Mouse (Mus musculus): ENCODE data around the gene Grik4. TPM values are rescaled to one million over a fixed set of nuclear protein-coding genes. Genes with fewer than 3 reads are reported as not detected.

Grik4 gene
- 10 to 100 TPM; 48.5 to 59.1 (median 53.3) TPM for total RNA-seq (2022)

GRCm38 (mm10) chr9:42943781-42944535, at the start of gene Grik4:
TSS of gene Grik4 (minus strand) at chr9:42944493.
- DNase-seq (ENCODE audit: low spot score in 2 of 2): no peak

GRCm38 (mm10) chr9:42993659-42994058, 49.4 kb upstream of the Grik4 start:
- DNase-seq (ENCODE audit: low spot score in 2 of 2): no peak

GRCm38 (mm10) chr9:42987988-42988387, 43.7 kb upstream of the Grik4 start:
- DNase-seq (ENCODE audit: low spot score in 2 of 2): no peak

- no peak for DNase-seq (ENCODE audit: low spot score in 2 of 2)
Measured at GRCm38 (mm10) chr9:42968894-42969521, 24.7 kb upstream of the Grik4 start.

- DNase-seq (ENCODE audit: low spot score in 2 of 2): no peak
Measured at GRCm38 (mm10) chr9:42967731-42968130, 23.4 kb upstream of the Grik4 start.

GRCm38 (mm10) chr9:42964809-42965208, 20.5 kb upstream of the Grik4 start:
- peak in 1 of 2 experiments; percentile 24 for DNase-seq (ENCODE audit: low spot score in 2 of 2)

GRCm38 (mm10) chr9:42964366-42964765, 20.1 kb upstream of the Grik4 start:
- peak in 1 of 2 experiments; percentile 63 for DNase-seq (ENCODE audit: low spot score in 2 of 2)

GRCm38 (mm10) chr9:42962506-42962905, 18.2 kb upstream of the Grik4 start:
- no peak for DNase-seq (ENCODE audit: low spot score in 2 of 2)

GRCm38 (mm10) chr9:42958401-42958800, 14.1 kb upstream of the Grik4 start:
- no peak for DNase-seq (ENCODE audit: low spot score in 2 of 2)

- no peak for DNase-seq (ENCODE audit: low spot score in 2 of 2)
Measured at GRCm38 (mm10) chr9:42948381-42948780, 4.1 kb upstream of the Grik4 start.

GRCm38 (mm10) chr9:42945174-42945573, 881 bp upstream of the Grik4 start:
- no peak for DNase-seq (ENCODE audit: low spot score in 2 of 2)

GRCm38 (mm10) chr9:42944536-42945006, 278 bp upstream of the Grik4 start:
- peak; percentile 80 to 89 for DNase-seq (ENCODE audit: low spot score in 2 of 2)

- peak in 1 of 2 experiments; percentile 61 for DNase-seq (ENCODE audit: low spot score in 2 of 2)
Measured at GRCm38 (mm10) chr9:42943057-42943529, 1.2 kb downstream of the Grik4 start.

- DNase-seq (ENCODE audit: low spot score in 2 of 2): no peak
Measured at GRCm38 (mm10) chr9:42942148-42942547, 2.1 kb downstream of the Grik4 start.

- DNase-seq (ENCODE audit: low spot score in 2 of 2): no peak
Measured at GRCm38 (mm10) chr9:42932146-42932545, 12.1 kb downstream of the Grik4 start.

- no peak for DNase-seq (ENCODE audit: low spot score in 2 of 2)
Measured at GRCm38 (mm10) chr9:42927498-42927897, 16.8 kb downstream of the Grik4 start.

- DNase-seq (ENCODE audit: low spot score in 2 of 2): no peak
Measured at GRCm38 (mm10) chr9:42926564-42926963, 17.7 kb downstream of the Grik4 start.

GRCm38 (mm10) chr9:42921830-42922229, 22.5 kb downstream of the Grik4 start:
- no peak for DNase-seq (ENCODE audit: low spot score in 2 of 2)

- DNase-seq (ENCODE audit: low spot score in 2 of 2): peak in 1 of 2 experiments; percentile 31
Measured at GRCm38 (mm10) chr9:42920190-42920589, 24.1 kb downstream of the Grik4 start.

GRCm38 (mm10) chr9:42917911-42918310, 26.4 kb downstream of the Grik4 start:
- peak; percentile 76 to 84 for DNase-seq (ENCODE audit: low spot score in 2 of 2)

- DNase-seq (ENCODE audit: low spot score in 2 of 2): no peak
Measured at GRCm38 (mm10) chr9:42913201-42913600, 31.1 kb downstream of the Grik4 start.

- DNase-seq (ENCODE audit: low spot score in 2 of 2): no peak
Measured at GRCm38 (mm10) chr9:42908657-42909313, 35.5 kb downstream of the Grik4 start.

All from layer of hippocampus, adult 8-10 months (tissue).